Mouse (Mus musculus) liver, embryonic 16.5 days (tissue): Measurements from ENCODE around the gene Chit1. TPM values are rescaled to one million over a fixed set of nuclear protein-coding genes. Genes with fewer than 3 reads are reported as not detected.
A peak's percentile ranks its signal among the peaks of the same experiment; 100 is the strongest.

Experiments used
- ATAC-seq: fragments of 200-750 bp; cut with Nextera tagmentation; 2 replicates; pipeline ENCODE4 v1.8.0; 2017; ENCODE audit warnings: low read depth, mild to moderate bottlenecking, moderate number of reproducible peaks, moderate library complexity
- H3K27ac ChIP-seq: fragments of 300-500 bp; sonication (generic); 2 replicates; pipeline ENCODE4 v1.5.1; 2014; ENCODE audit warnings: mild to moderate bottlenecking, low read length
- H3K27me3 ChIP-seq: fragments of 300-500 bp; sonication (generic); 2 replicates; pipeline ENCODE4 v1.6.1; 2014; ENCODE audit warnings: low read depth, low read length, mixed read lengths; ENCODE audit not compliant: control insufficient read depth, insufficient read depth
- H3K36me3 ChIP-seq: fragments of 300-500 bp; sonication (generic); 2 replicates; pipeline ENCODE4 v1.6.1; 2014; ENCODE audit warnings: mild to moderate bottlenecking; ENCODE audit not compliant: control insufficient read depth, insufficient read depth
- H3K4me1 ChIP-seq: fragments of 300-500 bp; sonication (generic); 2 replicates; pipeline ENCODE4 v1.6.1; 2014; ENCODE audit warnings: low read depth, low read length, mixed read lengths; ENCODE audit not compliant: control insufficient read depth
- H3K4me2 ChIP-seq: fragments of 300-500 bp; sonication (generic); 2 replicates; pipeline ENCODE4 v1.6.1; 2014; ENCODE audit warnings: low read depth, low read length, mixed read lengths
- H3K4me3 ChIP-seq: fragments of 300-500 bp; sonication (generic); 2 replicates; pipeline ENCODE4 v1.5.1; 2014; ENCODE audit warnings: low read depth, mild to moderate bottlenecking, low read length
- H3K9ac ChIP-seq: fragments of 300-500 bp; sonication (generic); 2 replicates; pipeline ENCODE4 v1.6.1; 2014; ENCODE audit warnings: low read depth, low read length
- H3K9me3 ChIP-seq: fragments of 300-500 bp; sonication (generic); replicated peaks from 2 replicates; pipeline ENCODE4 v1.6.1; 2016; ENCODE audit warnings: low read length; ENCODE audit not compliant: control insufficient read depth
- WGBS: fragments of 180-500 bp; shearing (Covaris S2); extraction: QIAGEN DNeasy Blood & Tissue Kit; methylation state at CpG from one replicate; pipeline ENCODE4 v1.1.7; 2014; ENCODE audit not compliant: insufficient replicate concordance; 5-methylcytosine and 5-hydroxymethylcytosine counted together
- polyA plus RNA-seq: library from polyadenylated mRNA; unstranded; fragments of >200 nt; fragmentation: Nextera tagmentation; extraction: Ambion mirVana; gene quantifications from 2 replicates; pipeline ENCODE4 v1.2.1, GENCODE M21; 2015

The Chit1 gene
- polyA plus RNA-seq, 1 experiment from 2014 or later: 0.19 TPM

- H3K9ac ChIP-seq: peak overlapping the region; percentile 65
Observed at GRCm38 (mm10) chr1:134100401-134100800, 10.6 kb upstream of the Chit1 start.

GRCm38 (mm10) chr1:134100928-134101327 is 10.1 kb upstream of the Chit1 start:
- no peak for ATAC-seq

More at GRCm38 (mm10) chr1:134100401-134100800, 10.6 kb upstream of the Chit1 start:
- 67% methylated on average over 5 of the region's 5 CpGs for WGBS
- no peak overlapping the region for H3K4me3 ChIP-seq
- H3K9me3 ChIP-seq: no peaks in the 10 kb centered on the region
- H3K27me3 ChIP-seq: no peaks in the 10 kb centered on the region
- peaks cover 48% of the 10 kb centered on the region for H3K4me1 ChIP-seq
- 0 out of 2 replicates have a peak overlapping the region, but pooled peaks have one; percentile 59 for H3K4me2 ChIP-seq
- ATAC-seq: no peak
- no peaks in the 10 kb centered on the region for H3K36me3 ChIP-seq
- no peak overlapping the region for H3K27ac ChIP-seq

GRCm38 (mm10) chr1:134101593-134101992 is 9.4 kb upstream of the Chit1 start:
- H3K9me3 ChIP-seq: no peaks in the 10 kb centered on the region
- no peak overlapping the region for H3K27ac ChIP-seq
- peaks cover 46% of the 10 kb centered on the region for H3K4me1 ChIP-seq
- no peaks in the 10 kb centered on the region for H3K36me3 ChIP-seq
- no peak for ATAC-seq
- no peaks in the 10 kb centered on the region for H3K27me3 ChIP-seq
- H3K4me2 ChIP-seq: no peak overlapping the region
- no peak overlapping the region for H3K9ac ChIP-seq
- no peak overlapping the region for H3K4me3 ChIP-seq
- WGBS: 56% methylated on average over 3 of the region's 3 CpGs

More at GRCm38 (mm10) chr1:134100928-134101327, 10.1 kb upstream of the Chit1 start:
- H3K4me1 ChIP-seq: peaks cover 48% of the 10 kb centered on the region
- no peaks in the 10 kb centered on the region for H3K9me3 ChIP-seq
- no peaks in the 10 kb centered on the region for H3K27me3 ChIP-seq
- no peak overlapping the region for H3K4me3 ChIP-seq
- 67% methylated on average over 4 of the region's 4 CpGs for WGBS
- no peak overlapping the region for H3K4me2 ChIP-seq
- H3K9ac ChIP-seq: no peak overlapping the region
- no peak overlapping the region for H3K27ac ChIP-seq
- H3K36me3 ChIP-seq: no peaks in the 10 kb centered on the region

- 0 out of 2 replicates have a peak overlapping the region, but pooled peaks have one; percentile 19 for H3K27ac ChIP-seq
Observed at GRCm38 (mm10) chr1:134103861-134104260, 7.2 kb upstream of the Chit1 start.

GRCm38 (mm10) chr1:134105043-134105763 is 5.8 kb upstream of the Chit1 start:
- no peak overlapping the region for H3K27ac ChIP-seq

More at GRCm38 (mm10) chr1:134103861-134104260, 7.2 kb upstream of the Chit1 start:
- Histone ChIP-seq H3K4me1 (peaks cover 25% of the 10 kb centered on the region), H3K9me3 (no peaks in the 10 kb centered on the region), H3K9ac (no peak overlapping the region), H3K4me2 (no peak overlapping the region), H3K36me3 (no peaks in the 10 kb centered on the region), H3K27me3 (no peaks in the 10 kb centered on the region), H3K4me3 (no peak overlapping the region)
- 69% methylated on average over 5 of the region's 5 CpGs for WGBS
- no peak for ATAC-seq

GRCm38 (mm10) chr1:134105764-134106430 is 5.1 kb upstream of the Chit1 start:
- Histone ChIP-seq H3K4me2 (no peak overlapping the region), H3K4me3 (no peak overlapping the region), H3K4me1 (peaks cover 19% of the 10 kb centered on the region), H3K27ac (no peak overlapping the region), H3K27me3 (no peaks in the 10 kb centered on the region), H3K36me3 (no peaks in the 10 kb centered on the region), H3K9me3 (no peaks in the 10 kb centered on the region), H3K9ac (no peak overlapping the region)
- 39% methylated on average over 3 of the region's 3 CpGs for WGBS
- ATAC-seq: no peak

More at GRCm38 (mm10) chr1:134105043-134105763, 5.8 kb upstream of the Chit1 start:
- no peak for ATAC-seq
- H3K9ac ChIP-seq: no peak overlapping the region
- peaks cover 17% of the 10 kb centered on the region for H3K4me1 ChIP-seq
- no peaks in the 10 kb centered on the region for H3K9me3 ChIP-seq
- H3K36me3 ChIP-seq: no peaks in the 10 kb centered on the region
- H3K4me3 ChIP-seq: no peak overlapping the region
- H3K4me2 ChIP-seq: no peak overlapping the region
- no peaks in the 10 kb centered on the region for H3K27me3 ChIP-seq
- WGBS: 47% methylated on average over 9 of the region's 11 CpGs

GRCm38 (mm10) chr1:134106719-134107118 is 4.3 kb upstream of the Chit1 start:
- Histone ChIP-seq H3K4me1 (peaks cover 25% of the 10 kb centered on the region), H3K4me2 (no peak overlapping the region), H3K27ac (no peak overlapping the region), H3K27me3 (no peaks in the 10 kb centered on the region), H3K9ac (no peak overlapping the region), H3K4me3 (no peak overlapping the region), H3K9me3 (no peaks in the 10 kb centered on the region), H3K36me3 (no peaks in the 10 kb centered on the region)
- WGBS: 2% methylated on average over 5 of the region's 5 CpGs
- ATAC-seq: peak; percentile 19; the same call in 1 of the 2 replicates

GRCm38 (mm10) chr1:134107777-134108176 is 3.3 kb upstream of the Chit1 start:
- no peaks in the 10 kb centered on the region for H3K36me3 ChIP-seq
- H3K4me3 ChIP-seq: no peak overlapping the region
- H3K4me2 ChIP-seq: no peak overlapping the region
- H3K27me3 ChIP-seq: no peaks in the 10 kb centered on the region
- no peak for ATAC-seq
- WGBS: 82% methylated on average over 7 of the region's 7 CpGs
- H3K9me3 ChIP-seq: no peaks in the 10 kb centered on the region
- H3K9ac ChIP-seq: no peak overlapping the region
- no peak overlapping the region for H3K27ac ChIP-seq
- peaks cover 25% of the 10 kb centered on the region for H3K4me1 ChIP-seq

GRCm38 (mm10) chr1:134110015-134110414 is 1.0 kb upstream of the Chit1 start:
- Histone ChIP-seq H3K27me3 (peaks cover 3% of the 10 kb centered on the region; the same call in 1 of the 2 replicates), H3K4me2 (peak overlapping the region; percentile 49), H3K9me3 (no peaks in the 10 kb centered on the region), H3K9ac (peak overlapping the region; percentile 35), H3K4me3 (peak overlapping the region; percentile 21; the same call in 1 of the 2 replicates), H3K4me1 (peaks cover 25% of the 10 kb centered on the region), H3K36me3 (no peaks in the 10 kb centered on the region), H3K27ac (peak overlapping the region; percentile 89)
- 76% methylated on average over 3 of the region's 3 CpGs for WGBS
- peak; percentile 64 for ATAC-seq
